Mouse (Mus musculus) liver, embryonic 12.5 days (tissue): ENCODE measurements around the gene Alpl. TPM values are rescaled to one million over a fixed set of nuclear protein-coding genes. Genes with fewer than 3 reads are reported as not detected.
A peak's percentile ranks its signal among the peaks of the same experiment; 100 is the strongest.

ENCODE experiments used
- ATAC-seq: fragments of 200-750 bp; cut with Nextera tagmentation; 2 replicates; pipeline ENCODE4 v1.8.0; 2017; ENCODE audit warnings: moderate number of reproducible peaks, mild to moderate bottlenecking, moderate library complexity
- H3K27ac ChIP-seq: fragments of 300-500 bp; sonication (generic); 2 replicates; pipeline ENCODE4 v1.5.1; 2016; ENCODE audit warnings: mild to moderate bottlenecking
- H3K27me3 ChIP-seq: fragments of 300-500 bp; sonication (generic); replicated peaks from 2 replicates; pipeline ENCODE4 v1.6.1; 2016; ENCODE audit warnings: mild to moderate bottlenecking, moderate library complexity
- H3K36me3 ChIP-seq: fragments of 300-500 bp; sonication (generic); 2 replicates; pipeline ENCODE4 v1.6.1; 2016; ENCODE audit warnings: mild to moderate bottlenecking, moderate library complexity
- H3K4me1 ChIP-seq: fragments of 300-500 bp; sonication (generic); 2 replicates; pipeline ENCODE4 v1.6.1; 2016
- H3K4me2 ChIP-seq: fragments of 300-500 bp; sonication (generic); 2 replicates; pipeline ENCODE4 v1.6.1; 2016; ENCODE audit warnings: mild to moderate bottlenecking, moderate library complexity
- H3K4me3 ChIP-seq: fragments of 300-500 bp; sonication (generic); 2 replicates; pipeline ENCODE4 v1.5.1; 2016; ENCODE audit warnings: mild to moderate bottlenecking, moderate library complexity
- H3K9ac ChIP-seq: fragments of 300-500 bp; sonication (generic); 2 replicates; pipeline ENCODE4 v1.6.1; 2016; ENCODE audit warnings: mild to moderate bottlenecking, moderate library complexity
- H3K9me3 ChIP-seq: fragments of 300-500 bp; sonication (generic); replicated peaks from 2 replicates; pipeline ENCODE4 v1.6.1; 2016; ENCODE audit warnings: mild to moderate bottlenecking, moderate library complexity
- WGBS: fragments of 180-500 bp; shearing (Covaris S2); methylation state at CpG from one replicate; pipeline ENCODE4 v1.1.7; 2016; ENCODE audit not compliant: insufficient replicate concordance; 5-methylcytosine and 5-hydroxymethylcytosine counted together
- polyA plus RNA-seq: library from polyadenylated mRNA; unstranded; fragments of >200 nt; fragmentation: Nextera tagmentation; extraction: Ambion mirVana; gene quantifications from 2 replicates; pipeline ENCODE4 v1.2.1, GENCODE M21; 2016

The Alpl gene
- polyA plus RNA-seq, 1 experiment from 2014 or later: 5.1 TPM

DNA sequence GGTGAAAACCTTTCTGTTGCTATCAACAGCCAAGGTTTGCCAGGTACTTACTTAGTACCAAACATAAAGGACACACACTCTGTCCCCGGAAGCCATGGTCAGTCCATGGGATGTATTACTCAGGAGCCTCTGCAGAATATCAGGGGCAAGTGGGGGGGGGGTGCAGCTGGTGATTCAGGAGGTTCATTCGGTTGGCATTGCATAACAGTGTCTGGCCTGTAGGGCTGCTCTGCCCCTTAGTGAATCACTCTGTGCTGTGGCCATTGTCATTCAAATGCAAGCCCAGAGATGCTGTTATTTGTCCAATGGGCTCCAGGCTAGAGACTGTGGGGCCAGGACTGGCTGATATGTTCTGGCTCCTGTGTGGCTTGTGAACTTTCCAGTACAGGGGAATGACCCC, 91.6 kb downstream of the Alpl start:
- Histone ChIP-seq H3K4me1 (peaks cover 32% of the 10 kb centered on the region), H3K27ac (no peak overlapping the region), H3K9me3 (no peaks in the 10 kb centered on the region), H3K27me3 (peaks cover 73% of the 10 kb centered on the region), H3K36me3 (no peaks in the 10 kb centered on the region), H3K4me2 (no peak overlapping the region), H3K4me3 (no peak overlapping the region), H3K9ac (no peak overlapping the region)
- ATAC-seq: no peak
- WGBS: 54% methylated on average over 2 of the region's 2 CpGs

DNA sequence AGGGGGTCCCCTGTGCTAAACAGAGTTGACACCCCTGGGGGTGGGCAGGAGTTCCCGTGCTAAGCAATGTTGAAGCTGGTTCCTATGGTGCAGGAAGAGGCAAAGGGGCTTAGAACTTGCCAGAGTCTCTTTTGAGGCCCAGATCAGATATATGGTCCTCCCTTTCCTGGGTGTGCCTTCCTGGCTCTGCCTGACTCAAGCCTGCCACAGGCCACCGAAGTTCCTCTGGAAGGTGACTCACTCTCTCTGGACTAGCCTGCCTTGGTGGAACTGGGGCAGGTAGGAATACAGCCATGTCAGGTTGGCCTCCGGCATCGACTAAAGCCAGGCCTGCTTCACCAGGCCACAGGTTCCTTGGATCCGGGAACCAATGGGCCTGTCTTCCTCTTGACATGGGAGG, 93.1 kb downstream of the Alpl start:
- Histone ChIP-seq H3K4me1 (peaks cover 33% of the 10 kb centered on the region), H3K27ac (no peak overlapping the region), H3K4me3 (no peak overlapping the region), H3K4me2 (no peak overlapping the region), H3K36me3 (no peaks in the 10 kb centered on the region), H3K9me3 (no peaks in the 10 kb centered on the region), H3K9ac (no peak overlapping the region), H3K27me3 (peaks cover 63% of the 10 kb centered on the region)
- ATAC-seq: no peak
- 55% methylated on average over 5 of the region's 5 CpGs for WGBS

DNA sequence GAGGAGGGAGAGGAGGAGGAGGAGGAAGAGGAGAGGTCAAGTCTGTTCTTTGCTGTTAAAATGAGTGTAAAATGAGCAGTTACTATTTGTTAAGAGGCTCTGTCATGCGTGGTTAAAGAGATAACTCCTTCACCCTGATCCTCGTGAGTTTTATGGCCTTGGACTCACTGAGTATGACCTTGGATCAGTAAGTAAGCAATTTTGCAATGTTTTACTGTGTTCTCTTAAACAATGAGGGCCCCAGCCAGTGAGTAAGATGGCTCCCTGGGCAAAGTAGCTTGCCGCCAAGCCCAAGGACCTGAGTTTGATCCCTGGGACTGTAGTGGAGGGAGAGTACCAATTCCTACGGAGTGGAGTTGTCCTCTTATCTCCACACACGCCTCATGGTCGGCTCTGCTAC, 95.2 kb downstream of the Alpl start:
- Histone ChIP-seq H3K9ac (no peak overlapping the region), H3K27me3 (peaks cover 42% of the 10 kb centered on the region), H3K27ac (no peak overlapping the region), H3K4me3 (no peak overlapping the region), H3K9me3 (no peaks in the 10 kb centered on the region), H3K4me2 (no peak overlapping the region), H3K36me3 (no peaks in the 10 kb centered on the region), H3K4me1 (peaks cover 20% of the 10 kb centered on the region)
- ATAC-seq: no peak
- WGBS: 38% methylated on average over 6 of the region's 6 CpGs

DNA sequence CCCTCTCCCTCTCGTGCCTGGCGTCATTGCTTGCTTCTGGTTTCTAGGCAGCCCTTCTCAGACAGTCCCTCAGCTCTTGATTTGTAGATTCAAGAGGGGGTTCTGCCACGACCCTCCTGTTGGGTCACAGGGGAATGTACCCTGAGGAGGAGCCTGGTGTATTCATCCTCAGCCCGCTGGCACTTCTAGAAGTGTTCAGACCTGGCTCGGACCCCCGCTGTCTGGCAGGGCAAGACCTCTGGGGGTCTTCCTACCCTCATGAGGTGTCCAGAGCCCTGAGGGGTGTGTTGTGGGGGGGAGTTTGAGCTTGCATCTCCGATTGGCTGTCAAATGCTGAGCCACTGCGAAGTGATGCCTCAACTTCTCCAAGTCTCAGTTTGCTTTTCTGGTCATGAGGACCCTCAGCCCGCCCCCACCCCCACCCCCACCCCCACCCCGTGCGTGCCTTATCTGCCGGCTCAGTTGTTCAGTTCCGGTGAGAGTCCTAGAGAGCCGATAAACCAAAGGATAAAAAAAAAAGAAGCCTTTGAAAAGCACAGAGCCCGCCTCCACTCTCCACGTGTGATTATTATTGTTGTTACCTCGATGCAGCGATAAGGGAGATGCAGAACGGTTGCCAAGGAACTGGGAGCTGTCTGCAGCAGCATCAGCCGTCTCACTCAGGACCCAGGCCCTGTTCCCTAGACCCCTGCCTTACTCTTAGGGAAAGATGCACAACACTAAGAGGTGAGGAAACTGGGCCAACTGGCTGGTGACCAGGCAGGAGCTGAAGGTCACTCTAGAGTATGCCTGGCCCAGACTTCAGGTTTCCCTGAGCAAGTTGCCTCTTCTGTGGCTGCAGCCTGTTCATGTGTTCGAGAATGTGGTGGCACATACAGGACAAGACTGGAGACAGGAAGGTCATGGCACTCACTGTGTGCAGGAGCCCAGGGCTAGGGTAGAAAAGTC, 96.6 kb downstream of the Alpl start:
- no peak overlapping the region for H3K9ac ChIP-seq
- H3K27me3 ChIP-seq: peaks cover 29% of the 10 kb centered on the region; the same call in 1 of the 2 replicates
- ATAC-seq: no peak
- H3K9me3 ChIP-seq: no peaks in the 10 kb centered on the region
- H3K4me2 ChIP-seq: no peak overlapping the region
- H3K27ac ChIP-seq: no peak overlapping the region
- H3K4me1 ChIP-seq: peaks cover 19% of the 10 kb centered on the region
- 37% methylated on average over 21 of the region's 21 CpGs for WGBS
- H3K36me3 ChIP-seq: no peaks in the 10 kb centered on the region
- H3K4me3 ChIP-seq: no peak overlapping the region

DNA sequence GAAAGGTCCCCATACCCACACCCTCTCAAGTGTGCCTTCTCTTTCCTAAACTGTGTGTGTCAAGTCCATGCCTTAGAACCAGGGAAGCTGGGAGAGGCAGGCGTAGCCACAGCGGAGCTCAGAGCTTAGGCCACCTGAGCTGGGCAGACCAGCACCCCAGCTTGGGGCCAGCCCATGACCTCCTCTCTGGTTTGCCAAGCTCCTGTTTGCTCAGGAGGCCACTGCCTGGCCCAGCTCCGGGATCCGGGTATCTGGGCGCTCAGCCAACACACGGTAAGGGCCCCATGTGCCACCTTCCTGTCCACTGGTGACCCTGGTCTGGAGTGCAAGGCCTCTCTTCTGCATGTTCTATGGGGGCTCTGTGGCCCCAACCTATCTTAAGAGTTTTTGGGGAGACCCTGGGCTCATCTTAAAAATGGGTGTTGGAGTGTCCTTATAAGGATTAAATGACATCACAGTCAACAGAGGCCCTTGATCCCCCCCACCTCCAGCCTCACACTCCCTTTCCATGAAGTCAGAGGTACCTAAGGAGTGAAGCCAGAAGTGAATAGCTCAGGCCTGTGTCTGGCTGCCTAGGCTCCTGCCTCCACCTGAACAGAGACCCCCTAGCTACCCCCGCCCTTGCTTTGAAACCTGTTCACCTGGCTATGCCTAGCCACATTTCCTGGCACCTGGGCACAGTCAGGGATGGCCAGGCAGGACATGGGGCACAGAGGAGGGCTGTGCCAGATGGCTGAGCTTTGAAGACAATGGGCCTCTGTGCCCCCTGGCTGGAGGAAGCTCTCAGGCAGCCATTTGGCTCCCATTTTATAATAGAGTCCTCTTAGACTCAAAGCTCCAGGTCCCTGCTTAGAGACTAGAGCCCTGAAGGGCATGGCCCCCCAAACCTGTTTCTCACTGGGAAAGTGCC, 97.9 kb downstream of the Alpl start:
- Histone ChIP-seq H3K27ac (no peak overlapping the region), H3K9ac (no peak overlapping the region), H3K9me3 (no peaks in the 10 kb centered on the region), H3K4me3 (no peak overlapping the region), H3K4me1 (peaks cover 19% of the 10 kb centered on the region), H3K27me3 (peaks cover 26% of the 10 kb centered on the region; the same call in 1 of the 2 replicates), H3K4me2 (no peak overlapping the region), H3K36me3 (no peaks in the 10 kb centered on the region)
- 67% methylated on average over 7 of the region's 7 CpGs for WGBS
- peak; percentile 49; the same call in 1 of the 2 replicates for ATAC-seq

DNA sequence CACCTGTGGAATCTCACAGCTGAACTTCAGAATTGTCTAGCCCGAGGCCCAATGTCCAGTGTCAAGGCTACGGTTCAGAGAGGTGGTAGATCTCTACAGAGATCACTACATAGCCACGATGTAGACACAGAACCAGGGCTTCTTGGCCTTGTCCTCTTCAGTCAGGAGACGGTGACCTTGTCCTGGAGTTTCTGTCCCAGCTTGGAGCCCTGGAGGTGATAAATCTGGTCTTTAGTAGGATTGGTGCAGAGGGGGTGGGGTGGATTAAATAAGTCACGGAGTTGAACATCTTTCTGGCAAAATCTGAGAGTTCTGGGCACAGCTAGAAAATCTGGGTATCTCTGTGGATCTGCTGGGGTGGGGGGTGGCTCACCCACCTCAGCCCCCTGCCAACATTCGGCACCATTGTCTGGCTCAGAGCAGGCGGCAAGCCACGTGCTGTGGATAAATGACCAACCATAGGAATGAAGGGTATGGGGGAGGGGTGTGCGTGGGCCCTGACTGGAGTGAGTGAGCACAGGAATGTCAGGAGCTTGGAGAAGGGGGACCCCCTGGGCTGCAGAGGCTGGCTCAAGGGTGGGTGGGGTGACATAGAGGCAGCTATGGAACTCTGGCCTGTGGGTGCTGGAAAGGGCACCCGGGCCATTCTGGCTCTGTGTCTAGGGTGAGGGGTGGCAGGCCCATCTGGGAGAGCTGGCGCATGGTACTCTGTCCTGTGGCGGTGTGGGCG, 98.9 kb downstream of the Alpl start:
- 65% methylated on average over 13 of the region's 13 CpGs for WGBS
- no peak for ATAC-seq
- Histone ChIP-seq H3K27ac (no peak overlapping the region), H3K27me3 (peaks cover 21% of the 10 kb centered on the region; the same call in 1 of the 2 replicates), H3K4me1 (peaks cover 19% of the 10 kb centered on the region), H3K4me2 (no peak overlapping the region), H3K36me3 (no peaks in the 10 kb centered on the region), H3K4me3 (no peak overlapping the region), H3K9me3 (no peaks in the 10 kb centered on the region), H3K9ac (no peak overlapping the region)

DNA sequence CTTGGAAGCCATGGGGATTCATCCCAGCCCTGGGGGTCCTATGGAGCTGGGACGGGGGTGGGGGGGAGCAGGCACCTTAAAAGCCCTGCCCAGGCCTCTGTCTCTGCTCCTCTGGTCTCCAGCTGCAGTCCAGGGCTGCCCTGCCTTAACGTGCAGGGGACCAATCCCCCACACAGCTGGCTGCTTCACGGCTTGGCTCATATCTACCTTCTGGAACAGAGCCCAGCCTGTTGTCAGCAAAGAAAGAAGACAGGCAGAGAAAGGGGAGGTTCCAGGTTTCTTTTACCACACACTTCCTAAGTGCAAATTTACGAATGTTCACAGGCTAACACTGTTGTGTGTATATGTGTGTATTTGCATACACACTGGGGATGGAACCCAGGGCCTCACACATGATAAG, 100.3 kb downstream of the Alpl start:
- Histone ChIP-seq H3K9ac (no peak overlapping the region), H3K27me3 (peaks cover 15% of the 10 kb centered on the region; the same call in 1 of the 2 replicates), H3K9me3 (no peaks in the 10 kb centered on the region), H3K4me2 (no peak overlapping the region), H3K4me3 (no peak overlapping the region), H3K4me1 (peaks cover 12% of the 10 kb centered on the region), H3K36me3 (no peaks in the 10 kb centered on the region), H3K27ac (no peak overlapping the region)
- ATAC-seq: no peak
- WGBS: 35% methylated on average over 4 of the region's 4 CpGs

DNA sequence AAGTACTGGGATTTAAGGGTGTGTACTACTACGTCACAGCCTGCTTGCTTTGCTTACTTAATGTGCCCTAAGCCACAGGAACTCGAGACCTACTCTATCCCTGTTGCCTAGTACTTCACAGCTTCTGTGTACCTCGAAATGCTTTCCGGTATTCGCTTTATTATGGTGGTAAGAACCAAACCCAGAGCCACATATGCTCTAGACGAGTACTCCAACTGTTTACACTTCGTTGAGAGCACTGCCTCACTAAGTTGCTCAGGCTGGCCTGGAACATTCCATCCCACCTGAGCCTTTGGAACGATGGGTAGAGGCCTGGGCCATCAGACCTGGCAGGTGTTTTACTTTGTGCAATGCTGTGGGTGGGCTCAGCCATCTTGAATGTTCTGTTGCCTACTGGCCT, 100.9 kb downstream of the Alpl start:
- no peak overlapping the region for H3K4me3 ChIP-seq
- H3K27me3 ChIP-seq: peaks cover 9% of the 10 kb centered on the region; the same call in 1 of the 2 replicates
- peaks cover 12% of the 10 kb centered on the region for H3K4me1 ChIP-seq
- no peak for ATAC-seq
- H3K27ac ChIP-seq: no peak overlapping the region
- H3K4me2 ChIP-seq: no peak overlapping the region
- WGBS: 62% methylated on average over 8 of the region's 8 CpGs
- H3K9me3 ChIP-seq: no peaks in the 10 kb centered on the region
- H3K9ac ChIP-seq: no peak overlapping the region
- no peaks in the 10 kb centered on the region for H3K36me3 ChIP-seq

DNA sequence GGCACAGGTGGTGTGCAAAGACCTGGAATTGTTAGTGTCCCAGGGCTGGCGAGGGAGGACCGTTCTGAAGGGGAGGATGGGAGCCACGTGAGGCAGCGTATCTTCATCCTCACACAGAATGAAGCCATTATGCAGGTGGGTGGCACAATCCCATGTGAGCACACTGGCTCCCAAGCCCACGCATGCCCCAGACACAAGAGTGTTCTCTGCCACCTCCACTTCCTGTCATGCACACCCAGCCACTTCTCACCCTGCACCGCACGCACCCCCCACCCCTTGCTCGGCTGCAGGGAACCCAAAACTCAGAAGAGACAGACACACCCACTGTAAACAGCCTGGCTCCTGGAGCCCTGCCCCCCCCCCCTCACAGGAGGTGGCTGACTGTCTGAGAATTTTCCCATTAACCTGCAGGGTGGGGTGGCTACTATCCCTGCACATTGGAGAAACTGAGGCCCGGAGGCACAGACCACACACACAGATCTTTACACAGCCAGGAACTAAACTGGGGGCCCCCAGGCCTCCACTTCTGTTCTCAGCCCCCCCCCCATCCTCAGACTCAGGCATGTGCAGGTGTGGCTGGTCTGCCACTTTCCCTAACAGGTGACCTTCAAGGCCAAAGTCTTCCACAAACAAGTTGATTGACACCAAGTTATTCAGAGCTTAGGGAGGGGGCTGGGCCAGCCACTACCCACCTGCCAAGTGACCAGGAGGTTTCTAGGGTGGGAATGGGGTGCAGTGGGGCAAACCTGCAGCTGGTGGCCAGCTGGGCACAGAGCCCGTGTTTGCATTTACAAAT, 103.9 kb downstream of the Alpl start:
- H3K36me3 ChIP-seq: no peaks in the 10 kb centered on the region
- no peaks in the 10 kb centered on the region for H3K9me3 ChIP-seq
- no peak overlapping the region for H3K4me2 ChIP-seq
- 67% methylated on average over 10 of the region's 10 CpGs for WGBS
- no peaks in the 10 kb centered on the region for H3K4me1 ChIP-seq
- H3K4me3 ChIP-seq: no peak overlapping the region
- H3K9ac ChIP-seq: no peak overlapping the region
- H3K27ac ChIP-seq: no peak overlapping the region
- H3K27me3 ChIP-seq: peaks cover 4% of the 10 kb centered on the region
- ATAC-seq: no peak
